Mouse (Mus musculus): ENCODE data around the gene Slc15a4.

DNA sequence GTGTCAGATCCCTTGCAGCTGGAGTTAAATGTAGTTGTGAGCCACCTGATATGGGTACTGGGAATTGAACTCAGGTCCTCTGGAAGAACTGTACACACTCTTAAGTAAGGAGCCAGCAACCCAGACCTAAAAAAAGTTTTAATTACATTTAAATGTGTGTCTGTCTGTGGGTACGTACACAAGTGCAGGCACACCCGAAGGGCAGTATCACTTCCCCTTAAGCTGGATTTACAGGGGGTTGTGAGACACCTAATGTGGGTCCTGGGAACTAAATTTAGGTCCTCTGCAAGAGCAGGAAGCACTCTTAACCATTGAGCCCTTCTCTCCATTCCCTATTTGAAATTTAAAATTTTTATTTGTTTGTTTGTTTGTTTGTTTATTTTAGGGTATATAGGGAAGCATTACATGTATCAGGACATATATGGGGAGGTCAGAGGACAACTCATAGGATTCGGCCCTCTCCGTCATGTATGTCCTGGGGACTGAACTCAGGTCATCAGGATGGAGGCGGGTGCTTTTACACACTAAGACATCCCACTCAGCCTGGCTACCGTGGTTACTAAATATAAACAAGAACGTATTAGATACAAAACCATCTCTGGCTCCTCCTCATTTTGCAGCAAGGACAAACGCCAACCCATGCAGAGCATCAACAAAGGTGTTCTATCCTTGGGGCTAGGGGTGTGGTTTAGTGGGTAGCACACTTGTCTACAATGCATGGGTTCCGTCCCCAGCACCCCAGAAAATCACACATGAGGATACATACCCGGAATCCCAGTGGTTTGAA, 8.1 kb downstream of the Slc15a4 start:
- TF ChIP-seq GATA1 (IDR thresholded peaks at IDR 0.05; ENCODE audit: low read length) (no peak), TAL1 (IDR thresholded peaks at IDR 0.05; ENCODE audit: low read length) (no peak)
